Mouse (Mus musculus) right cerebral cortex, postnatal 14 days (tissue): ENCODE results near the gene Cep104.

Experiments used
- DNase-seq: peaks from one replicate; pipeline ENCODE4 v3.0.0; 2022

Gene Cep104

GRCm38 (mm10) chr4:153974431-153975291 lies at the start of gene Cep104, which contains the start of gene Dffb:
Cep104 (plus strand) TSS chr4:153975194.
Dffb (minus strand) TSS chr4:153975126.
- DNase-seq: peak; percentile 95

- DNase-seq: no peak
These were observed 46.2 kb upstream of the Cep104 start for GRCm38 (mm10) chr4:153928772-153929299.

- no peak for DNase-seq
These were observed 45.6 kb upstream of the Cep104 start for GRCm38 (mm10) chr4:153929425-153929824.

DNA sequence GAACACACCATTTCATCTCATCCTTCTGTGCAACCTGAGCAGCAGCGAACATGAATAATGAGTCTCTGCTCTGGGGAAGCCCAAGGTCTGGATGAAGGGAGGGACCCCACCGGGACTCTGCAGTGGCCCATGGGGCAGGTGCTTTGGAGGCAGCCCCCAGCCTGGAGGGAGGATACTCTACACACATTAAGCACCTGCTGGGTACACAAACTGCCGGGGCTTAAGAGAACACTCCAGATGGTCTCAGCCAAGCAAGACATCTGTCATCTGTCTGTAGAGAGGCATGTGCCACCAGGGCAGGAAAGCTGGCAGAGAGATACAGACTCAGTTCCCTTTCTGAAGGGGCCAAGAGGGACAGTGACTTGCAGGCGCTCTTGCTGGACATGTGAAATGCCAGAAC lies 45.1 kb upstream of the Cep104 start:
- no peak for DNase-seq

GRCm38 (mm10) chr4:153943243-153943642 lies 31.8 kb upstream of the Cep104 start:
- peak; percentile 62 for DNase-seq

DNA sequence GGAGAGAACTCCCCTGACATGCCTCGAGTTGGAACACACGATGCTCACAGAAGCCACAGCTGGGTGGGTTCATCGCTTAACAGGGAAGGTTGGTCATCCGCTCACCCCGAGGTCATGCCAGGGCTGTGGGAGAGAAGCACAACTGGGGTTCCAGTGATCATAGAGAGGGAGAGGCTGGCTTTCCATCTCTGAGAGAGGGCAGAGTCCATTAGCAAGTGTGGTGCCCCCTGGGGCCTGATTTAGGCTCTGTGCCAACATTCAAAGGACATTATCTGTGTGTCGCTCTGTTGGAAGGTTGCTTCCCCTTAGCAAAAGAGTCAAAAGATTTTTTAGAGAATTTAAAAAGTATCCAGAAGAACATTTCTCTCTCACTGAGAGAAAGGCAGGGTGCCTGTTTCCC lies 30.7 kb upstream of the Cep104 start:
- DNase-seq: no peak

DNA sequence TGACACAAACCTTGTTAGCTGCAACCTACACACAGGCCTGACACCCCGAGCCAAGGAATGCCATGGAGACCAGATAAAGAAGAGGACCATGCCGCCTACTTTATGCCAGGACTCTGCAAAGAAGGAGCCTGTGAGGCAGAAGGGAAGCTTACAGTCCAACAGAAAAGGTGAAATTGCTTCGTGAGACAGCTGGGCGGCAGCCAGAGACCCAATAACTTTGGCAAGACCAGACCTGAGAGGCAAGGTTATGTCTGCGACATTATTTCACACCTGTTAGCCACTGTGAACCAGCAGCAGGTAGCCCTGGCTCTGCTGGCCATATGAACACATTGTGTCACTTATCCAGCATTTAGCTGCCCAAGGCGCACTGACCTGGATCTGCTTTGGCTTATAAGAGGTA lies 29.3 kb upstream of the Cep104 start:
- DNase-seq: no peak

GRCm38 (mm10) chr4:153950372-153950771 lies 24.6 kb upstream of the Cep104 start:
- no peak for DNase-seq

GRCm38 (mm10) chr4:153951150-153951549 lies 23.8 kb upstream of the Cep104 start:
- DNase-seq: no peak

GRCm38 (mm10) chr4:153951692-153952091 lies 23.3 kb upstream of the Cep104 start:
- no peak for DNase-seq

DNA sequence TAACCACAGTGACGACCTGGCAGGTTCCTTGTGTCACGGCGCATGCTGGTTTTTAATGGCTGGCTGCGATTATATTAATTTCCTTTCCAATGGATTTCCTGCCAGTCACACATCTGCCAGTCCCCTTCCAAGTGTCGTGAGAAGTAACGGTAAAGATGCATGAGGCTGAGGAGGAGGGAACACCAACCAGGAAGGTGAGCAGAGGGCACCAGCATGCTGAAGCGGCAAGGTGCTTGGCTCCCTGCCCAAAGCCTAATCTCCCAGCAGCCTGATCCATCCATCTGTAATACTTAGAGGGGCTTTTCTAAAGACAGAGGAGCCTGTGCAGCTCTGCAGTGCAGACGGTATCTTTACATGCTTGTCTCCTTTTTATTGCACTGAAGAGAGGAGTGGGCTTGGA lies 19.3 kb upstream of the Cep104 start:
- no peak for DNase-seq

- DNase-seq: peak; percentile 99
These were observed 18.2 kb upstream of the Cep104 start, which contains the start of gene A430005L14Rik for GRCm38 (mm10) chr4:153956569-153957405. A430005L14Rik (plus strand) TSS chr4:153957237.

DNA sequence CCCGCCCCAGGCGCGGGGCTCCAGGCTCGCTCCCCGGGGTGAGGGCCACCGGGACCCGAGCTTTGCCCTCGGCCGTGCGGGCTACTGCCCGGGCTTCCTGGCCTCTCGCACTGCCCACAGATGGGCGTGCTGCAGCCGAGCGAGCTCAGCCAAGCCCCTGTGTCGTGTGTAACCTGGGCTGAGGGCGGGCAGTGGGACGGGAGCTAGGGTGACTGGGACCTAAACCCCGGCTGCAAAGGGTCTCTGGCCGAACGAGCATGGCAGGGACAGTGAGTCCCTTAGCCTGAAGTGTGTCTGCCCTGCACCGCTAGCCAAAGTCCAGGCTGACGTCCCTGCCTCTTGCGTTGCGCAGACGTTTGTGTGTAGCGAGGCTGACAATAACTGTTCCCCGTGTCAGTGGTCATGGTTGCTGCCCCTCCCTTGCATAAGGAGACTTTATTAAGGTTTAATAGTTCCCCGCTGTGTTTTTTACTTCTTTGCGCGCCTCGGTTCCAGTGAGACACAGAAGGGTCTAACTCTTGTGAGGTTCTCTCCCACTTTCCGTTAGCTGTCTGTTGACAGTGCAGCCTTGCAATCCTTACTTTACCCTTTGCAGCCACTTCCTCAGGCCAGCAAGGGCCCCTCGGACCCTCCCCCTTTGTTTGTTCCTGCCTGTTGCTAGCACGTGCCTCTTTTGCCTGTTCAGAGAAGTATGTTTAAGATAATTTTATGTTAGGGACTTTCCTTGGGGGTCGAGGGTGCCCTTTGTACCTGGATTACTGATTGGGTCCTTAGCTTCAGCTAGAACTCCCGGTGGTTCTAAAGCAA lies 17.3 kb upstream of the Cep104 start:
- peak; percentile 18 for DNase-seq

GRCm38 (mm10) chr4:153962631-153963030 lies 12.4 kb upstream of the Cep104 start:
- no peak for DNase-seq

DNA sequence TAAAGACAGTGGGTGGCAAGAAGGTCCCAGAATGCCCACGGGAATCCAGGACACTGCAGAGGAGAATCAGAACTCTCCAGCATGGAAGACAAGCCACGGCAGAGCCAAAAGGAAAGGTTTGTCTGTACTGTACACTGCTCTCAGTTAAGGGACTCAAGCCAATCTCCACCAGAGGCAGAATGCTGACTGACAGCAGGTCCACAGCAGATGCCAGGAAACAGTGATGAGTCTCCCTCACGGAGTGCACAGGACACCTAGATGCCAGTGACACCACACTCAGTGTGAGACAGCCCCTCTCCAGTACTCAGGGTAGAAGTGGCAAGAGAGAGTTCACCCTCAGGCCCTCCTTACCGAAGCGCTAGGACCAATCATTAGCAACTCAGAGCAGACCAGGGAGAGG lies 8.3 kb upstream of the Cep104 start:
- no peak for DNase-seq

- no peak for DNase-seq
These were observed 7.4 kb upstream of the Cep104 start for GRCm38 (mm10) chr4:153967556-153967955.

DNA sequence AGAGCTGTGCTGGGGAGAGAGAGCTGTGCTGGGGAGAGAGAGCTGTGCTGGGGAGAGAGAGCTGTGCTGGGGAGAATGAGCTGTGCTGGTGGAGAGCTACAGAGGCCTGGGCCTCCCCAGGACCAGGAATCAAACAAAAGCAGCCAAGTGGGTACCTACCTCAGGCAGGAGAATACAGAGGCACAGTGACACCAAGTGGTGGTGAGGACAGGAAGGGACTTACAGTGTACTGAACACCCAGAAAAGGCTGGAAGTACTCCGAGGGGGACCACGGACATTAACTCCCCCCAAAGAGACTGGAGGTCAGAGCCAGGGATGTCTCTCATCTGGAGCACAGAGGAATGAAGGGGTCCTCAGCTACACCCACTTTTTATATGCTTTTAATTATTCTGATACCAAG lies 6.9 kb upstream of the Cep104 start:
- DNase-seq: no peak

DNA sequence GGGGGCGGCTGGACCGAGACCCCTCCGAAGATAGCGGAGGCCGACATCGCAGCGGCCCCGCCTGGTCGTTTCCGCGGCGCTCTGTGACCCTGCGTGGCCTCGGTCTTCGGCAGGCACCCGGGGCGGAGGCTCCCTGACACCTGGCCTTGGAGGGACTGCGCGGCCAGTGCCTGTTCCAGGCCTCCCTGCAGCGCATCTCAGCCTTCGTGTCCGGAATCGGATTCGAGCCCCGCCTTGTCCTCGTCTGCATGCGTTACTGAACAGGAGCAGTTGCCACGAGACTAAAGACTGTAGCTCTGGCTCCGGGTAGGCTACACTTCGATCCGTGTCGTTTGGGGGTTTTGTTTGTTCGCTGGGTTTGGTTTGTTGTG lies 283 bp downstream of the Cep104 start:
- no peak for DNase-seq

GRCm38 (mm10) chr4:153975768-153976167 lies 774 bp downstream of the Cep104 start:
- DNase-seq: no peak

DNA sequence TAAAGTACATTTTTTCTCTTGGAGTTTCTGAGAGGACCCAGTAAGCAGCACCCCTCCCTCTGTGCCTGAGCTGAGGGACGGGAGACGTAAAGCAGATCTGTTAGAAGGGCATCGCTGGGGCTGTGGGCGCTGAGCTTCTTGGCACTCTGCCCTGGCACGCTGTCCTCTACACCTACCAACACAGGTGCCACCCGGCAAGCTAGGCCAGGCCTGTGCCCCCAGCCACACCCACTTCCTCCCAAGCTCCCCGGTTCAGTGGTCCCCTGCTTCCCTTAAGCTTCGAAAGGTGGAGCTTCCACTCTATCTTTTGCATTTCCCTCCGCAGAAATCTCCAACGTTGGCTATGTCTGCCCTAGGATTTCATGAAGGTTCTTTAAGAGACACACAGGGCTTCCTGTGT lies 4.2 kb downstream of the Cep104 start:
- no peak for DNase-seq

GRCm38 (mm10) chr4:153980470-153980869 lies 5.5 kb downstream of the Cep104 start:
- no peak for DNase-seq

DNA sequence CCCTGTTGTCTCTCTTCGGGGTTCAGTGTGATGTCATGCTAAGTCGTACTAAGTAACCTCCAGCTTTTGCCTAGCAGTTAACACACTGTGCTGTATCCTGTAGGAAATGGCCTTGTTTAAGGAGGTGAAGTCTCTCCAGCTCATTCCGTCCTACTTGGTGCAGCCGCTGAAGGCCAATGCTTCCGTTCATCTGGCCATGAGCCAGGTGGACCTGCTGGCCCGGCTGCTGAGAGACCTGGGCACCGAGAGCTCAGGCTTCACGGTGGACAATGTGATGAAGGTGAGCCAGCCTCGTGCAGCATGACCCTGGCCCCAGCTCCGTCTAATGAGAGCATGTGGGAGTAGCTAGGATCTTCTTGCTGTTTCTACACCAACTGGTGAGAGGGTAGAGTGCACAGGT lies 17.7 kb downstream of the Cep104 start:
- no peak for DNase-seq

DNA sequence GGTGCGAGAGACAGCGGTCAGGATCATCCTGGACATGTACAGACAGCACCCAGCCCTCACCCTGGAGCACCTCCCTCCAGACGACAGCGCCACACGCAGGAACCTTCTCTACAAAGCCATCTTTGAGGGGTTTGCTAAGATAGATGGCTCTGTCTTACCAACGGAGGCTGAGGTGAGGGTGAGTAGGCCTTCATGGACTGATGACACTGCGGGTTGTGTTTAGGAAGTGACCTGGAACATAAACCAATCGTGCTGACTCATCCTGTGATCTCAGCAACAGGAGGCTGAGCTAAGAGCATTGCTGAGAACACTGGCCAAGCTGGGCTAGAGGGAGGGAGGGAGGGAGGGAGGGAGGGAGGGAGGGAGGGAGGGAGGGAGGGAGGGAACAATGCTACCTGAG lies 18.5 kb downstream of the Cep104 start:
- DNase-seq: no peak
